Mouse (Mus musculus) C3H10T1/2 (cell line): ENCODE results near the gene Prpf19. TPM values are rescaled to one million over a fixed set of nuclear protein-coding genes. Genes with fewer than 3 reads are reported as not detected.

Experiments
- polyA plus RNA-seq, 2 experiments: library from polyadenylated mRNA; unstranded; fragments of >200 nt; fragmentation: generic; extraction: Trizol; gene quantifications; one replicate each; pipeline ENCODE4 v1.2.1; 2012; ENCODE audit warnings: missing spikeins in 2 of 2

Gene Prpf19
- polyA plus RNA-seq, result 100 to 1,000 TPM; 204 to 245 TPM

GRCm38 (mm10) chr19:10895016-10895528, at the start of gene Prpf19:
TSS of gene Prpf19 (plus strand) at chr19:10895231.

DNA sequence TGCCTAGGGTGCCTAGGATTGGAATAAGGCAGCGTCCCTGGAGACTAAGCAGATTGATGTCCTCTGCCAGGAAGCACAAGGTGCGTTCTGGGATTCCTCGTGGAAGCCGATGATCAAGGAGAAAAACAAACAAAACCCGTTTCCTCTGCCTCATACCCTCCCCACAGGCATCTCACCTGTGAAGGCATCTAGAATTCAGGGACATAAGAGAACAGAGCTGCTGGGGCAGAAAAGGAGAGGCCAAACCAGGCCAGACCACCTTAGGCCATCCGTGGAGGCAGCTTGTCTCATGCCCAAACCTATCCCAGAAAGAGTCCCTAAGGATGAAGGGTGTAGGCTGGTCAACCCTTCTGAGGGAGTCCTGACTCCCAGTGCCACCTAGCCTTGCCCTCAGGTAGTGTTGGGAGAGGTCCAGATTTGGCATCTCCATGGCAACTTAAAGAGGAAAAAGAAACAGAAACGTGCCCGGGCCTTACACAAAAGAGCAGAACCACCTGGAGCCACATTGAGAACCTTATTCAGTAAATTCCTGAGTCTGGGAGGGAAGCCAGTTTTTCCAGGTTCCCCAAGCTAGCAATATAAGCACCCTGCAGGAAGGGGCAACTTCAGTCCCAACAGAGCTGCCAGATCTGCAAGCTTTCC, 25.0 kb upstream of the Prpf19 start, which contains the start of gene Tmem132a:
Gene Tmem132a (minus strand): TSS at position 55 of the 642 bp plus-strand sequence.

DNA sequence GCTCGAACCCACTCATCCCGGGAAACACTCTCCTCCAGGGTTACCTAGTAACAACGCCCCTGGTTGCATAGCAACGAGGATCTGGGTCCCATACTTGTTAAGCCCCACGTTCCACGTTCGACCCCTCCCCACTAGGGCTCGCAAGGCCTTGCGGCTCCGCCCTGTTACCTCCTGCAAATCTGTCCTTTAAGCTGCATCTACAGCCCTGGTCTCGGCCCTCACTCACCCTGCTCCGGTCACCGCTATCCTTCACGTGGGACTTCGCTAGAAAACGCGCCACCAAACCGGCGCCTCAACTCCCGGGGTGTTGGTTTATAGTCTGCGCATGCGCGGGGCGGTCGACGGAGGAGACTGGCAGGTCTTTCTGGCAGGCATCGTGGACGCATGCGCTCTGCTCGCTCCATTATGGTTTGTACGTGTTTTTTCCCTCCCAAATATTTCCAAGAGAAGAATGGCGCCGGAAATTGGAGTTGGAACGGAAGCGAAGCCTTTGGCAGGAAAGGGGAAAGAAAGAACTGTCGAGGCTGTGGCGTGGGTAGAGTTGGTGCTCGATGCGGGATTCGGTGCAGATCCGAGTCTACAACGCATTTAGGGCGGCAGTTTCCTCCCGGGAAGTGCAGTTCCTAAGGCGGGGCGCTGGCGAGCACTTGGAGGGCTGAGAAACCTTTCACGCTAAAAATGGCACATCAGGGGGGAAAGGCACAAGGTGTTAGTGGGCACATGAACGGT, 13.4 kb upstream of the Prpf19 start, which contains the start of gene Tmem109:
Gene Tmem109 (minus strand): TSS at position 576 of the 729 bp plus-strand sequence.

DNA sequence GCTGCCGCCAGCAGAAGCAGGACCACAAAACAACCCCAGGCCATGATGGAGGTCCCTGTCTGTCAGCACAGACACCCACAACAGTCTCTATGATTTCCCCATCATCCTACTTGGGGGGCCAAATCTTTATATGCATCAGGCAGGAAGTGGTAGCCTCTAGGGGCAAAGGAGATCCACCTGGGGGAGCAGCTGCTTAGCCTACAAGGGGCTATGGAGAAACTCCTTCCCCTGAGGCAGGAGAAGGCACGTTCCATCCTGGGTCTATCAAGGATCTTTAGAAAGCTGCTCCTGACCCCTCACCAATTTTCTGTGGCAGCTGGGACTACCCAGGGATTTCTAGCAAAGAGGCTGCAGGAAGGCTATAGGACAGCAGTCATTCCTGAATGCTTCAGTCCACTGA, 25.5 kb downstream of the Prpf19 start, which contains the start of gene Zp1:
Gene Zp1 (minus strand): TSS at position 101 of the 400 bp plus-strand sequence.

DNA sequence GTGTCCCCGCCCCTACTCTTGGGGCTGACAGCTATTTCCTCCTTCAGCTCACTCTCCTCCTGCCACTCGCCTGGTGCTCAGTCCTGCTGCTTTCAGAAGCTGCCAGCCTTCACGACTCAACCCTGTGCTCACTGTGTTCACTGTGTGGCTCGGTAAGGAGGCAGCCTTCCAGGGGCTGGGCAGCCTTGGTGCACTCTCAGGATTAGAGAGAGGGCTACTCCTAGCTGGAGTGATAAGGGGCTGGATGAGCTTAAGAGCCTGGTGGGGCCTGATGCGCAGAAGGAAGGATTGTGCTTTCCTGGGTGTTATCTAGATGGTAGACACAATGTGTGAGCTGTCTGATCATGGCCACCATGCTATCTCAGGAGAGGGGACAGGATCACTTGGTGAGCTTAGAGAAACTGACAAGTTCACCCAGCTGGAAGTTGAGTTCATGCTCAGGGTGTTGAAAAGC, 42.1 kb downstream of the Prpf19 start, which contains the start of gene Ptgdr2:
Gene Ptgdr2 (plus strand): TSS at position 51 of the 454 bp plus-strand sequence.

DNA sequence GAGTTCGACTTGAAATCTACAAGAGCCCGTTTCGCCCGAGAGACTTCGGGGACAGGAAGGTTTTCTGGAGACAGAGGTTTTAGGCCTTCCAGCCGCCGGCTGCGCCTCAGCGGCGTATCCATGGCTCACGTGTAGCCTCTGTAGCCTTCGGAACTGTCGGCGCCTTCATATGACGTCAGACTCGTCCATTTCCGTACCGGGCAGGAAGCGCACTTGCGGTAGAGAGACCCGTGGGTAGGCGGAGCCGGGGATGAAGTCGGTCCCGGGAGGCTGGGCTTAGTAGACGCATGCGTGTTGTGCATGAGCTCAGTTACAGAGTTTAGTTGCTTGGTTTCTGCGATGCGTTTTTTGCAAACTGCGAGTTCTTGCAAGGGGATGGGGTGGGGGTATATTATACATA, 54.1 kb downstream of the Prpf19 start, which contains the start of gene Ccdc86:
Gene Ccdc86 (minus strand): TSS at position 155 of the 400 bp plus-strand sequence.

Other genes with a start within 250 kb of the Prpf19 start
- gene Pga5, start 217.2 kb upstream of the Prpf19 start, polyA plus RNA-seq, result under 1 TPM in 1 of 2 experiments, not detected in 1; 0.01 TPM
- gene Vps37c, start 206.5 kb upstream of the Prpf19 start, polyA plus RNA-seq, result 10 to 100 TPM; 13.6 to 25.7 TPM
- under 1 TPM in 1 of 2 experiments, not detected in 1; 0.05 TPM for gene Cd5, start 156.2 kb upstream of the Prpf19 start, polyA plus RNA-seq
- not detected for gene Cd6, start 65.2 kb upstream of the Prpf19 start, polyA plus RNA-seq
- gene Slc15a3, start 55.5 kb upstream of the Prpf19 start, polyA plus RNA-seq, result under 1 TPM; 0.14 to 0.30 TPM
- 10 to 100 TPM; 29.2 to 92.3 TPM for gene Tmem132a, start 25.3 kb upstream of the Prpf19 start, polyA plus RNA-seq
- 100 to 1,000 TPM in 1 of 2 experiments, 10 to 100 TPM in 1; 86.0 to 103 TPM for gene Tmem109, start 13.2 kb upstream of the Prpf19 start, polyA plus RNA-seq
- gene Zp1, start 25.4 kb downstream of the Prpf19 start, polyA plus RNA-seq, result under 1 TPM in 1 of 2 experiments, not detected in 1; 0.17 TPM
- gene Ptgdr2, start 41.9 kb downstream of the Prpf19 start, polyA plus RNA-seq, result under 1 TPM; 0.01 to 0.06 TPM
- 10 to 100 TPM; 12.0 to 31.9 TPM for gene Ccdc86, start 54.0 kb downstream of the Prpf19 start, polyA plus RNA-seq
- not detected for gene Ms4a10, start 79.4 kb downstream of the Prpf19 start, polyA plus RNA-seq
- not detected for gene Ms4a15, start 98.0 kb downstream of the Prpf19 start, polyA plus RNA-seq
- not detected for gene Ms4a18, start 122.8 kb downstream of the Prpf19 start, polyA plus RNA-seq
- gene Ms4a8a, start 185.9 kb downstream of the Prpf19 start, polyA plus RNA-seq, result not detected
- not detected for gene 1700017D01Rik, start 235.6 kb downstream of the Prpf19 start, polyA plus RNA-seq